Mouse (Mus musculus): Measurements from ENCODE around the gene Kdm4a.

Gene Kdm4a

DNA sequence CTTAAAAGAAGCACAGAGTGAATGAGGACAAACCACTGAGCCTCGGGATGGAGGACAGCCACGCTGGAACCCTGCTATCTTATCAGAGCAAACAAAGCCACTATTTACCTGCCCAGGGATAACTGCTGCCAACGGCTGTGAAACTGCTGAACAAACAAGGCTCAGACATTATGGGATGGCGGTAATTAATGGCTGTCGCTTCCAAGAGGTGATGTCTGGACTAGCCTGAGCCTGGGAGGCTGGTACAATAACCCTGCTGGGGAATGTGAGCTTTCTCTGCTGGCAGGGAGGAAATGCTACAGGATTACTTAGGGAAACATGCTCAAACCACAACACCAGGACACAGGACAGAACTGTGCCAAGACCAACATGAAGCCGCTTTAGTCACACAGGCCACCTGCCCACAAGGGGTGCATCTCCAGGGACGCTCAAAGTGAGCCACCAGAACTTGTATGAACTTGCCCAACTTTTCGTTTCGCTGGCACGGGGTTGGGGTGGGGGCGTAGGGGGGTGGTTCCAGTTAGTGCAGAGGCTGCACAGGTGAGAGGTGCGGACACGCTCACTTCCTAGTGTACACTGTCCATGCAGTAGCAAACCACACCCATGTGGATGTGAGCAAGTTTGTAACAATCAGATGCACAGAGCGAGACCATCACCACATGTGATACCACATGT lies 56.7 kb downstream of the Kdm4a start:
- in situ Hi-C loops (cut with MboI; ENCODE audit: unreplicated experiment in 2 of 2), result no loop called here

DNA sequence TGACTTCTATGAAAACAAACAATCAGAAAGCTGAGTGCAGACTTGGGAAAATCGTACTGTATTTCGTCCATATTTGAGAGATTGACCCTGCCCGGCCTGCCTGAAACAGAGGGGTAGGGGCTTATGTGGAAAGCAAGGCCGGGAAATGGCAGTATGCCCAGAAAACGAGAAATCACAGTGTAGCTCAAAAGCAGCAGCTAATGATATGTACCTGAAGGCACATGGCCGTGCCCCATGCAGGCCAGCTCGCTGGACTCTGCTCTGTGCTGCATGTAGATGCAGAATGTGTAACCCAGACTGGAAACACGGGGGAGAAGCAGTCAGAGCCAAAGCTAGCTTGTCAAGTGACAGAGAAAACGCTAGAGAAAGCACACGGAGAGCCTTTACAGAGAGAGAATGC lies 57.8 kb downstream of the Kdm4a start:
- in situ Hi-C loops (cut with MboI; ENCODE audit: unreplicated experiment in 2 of 2), result no loop called here

DNA sequence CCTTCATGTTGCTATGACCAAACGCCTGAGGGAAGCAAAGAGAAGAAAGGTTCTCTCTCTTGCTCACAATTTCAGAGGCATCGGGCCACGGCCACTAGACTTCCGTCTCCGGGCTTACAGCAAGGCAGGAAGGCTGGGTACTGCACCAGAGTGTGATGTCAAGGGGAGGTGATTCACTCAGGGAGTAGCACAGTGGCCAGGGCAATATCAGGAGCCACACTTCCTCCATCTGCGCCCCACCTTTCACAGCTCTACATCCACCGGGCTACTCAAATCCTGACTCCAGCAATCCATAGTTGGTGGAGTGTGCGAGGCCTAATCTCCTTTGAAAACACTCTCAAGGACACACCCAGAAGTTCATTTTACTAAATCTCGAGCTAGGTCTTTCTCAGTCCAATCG lies 62.3 kb downstream of the Kdm4a start:
- in situ Hi-C loops (cut with MboI; ENCODE audit: unreplicated experiment in 2 of 2), result no loop called here

DNA sequence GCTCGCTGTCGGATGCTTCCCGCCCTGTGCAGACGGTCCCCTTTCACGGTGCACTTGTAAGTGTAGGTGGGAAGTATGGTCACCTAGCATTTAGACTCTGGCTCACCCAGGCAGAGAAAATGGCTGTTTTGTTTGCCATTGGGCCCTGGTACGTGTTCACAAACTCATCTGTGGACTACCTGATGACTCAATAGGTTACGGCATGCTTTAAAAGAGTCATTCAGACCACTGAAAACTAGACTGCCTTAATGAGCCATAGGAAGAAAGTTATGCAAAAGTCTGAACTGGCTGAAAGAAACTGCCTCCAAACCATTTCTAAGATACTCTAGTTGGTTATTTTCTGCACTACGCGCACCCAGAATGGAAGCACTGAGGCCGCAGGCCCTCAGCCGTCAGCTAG lies 63.7 kb downstream of the Kdm4a start:
- in situ Hi-C loops (cut with MboI; ENCODE audit: unreplicated experiment in 2 of 2), result no loop called here

DNA sequence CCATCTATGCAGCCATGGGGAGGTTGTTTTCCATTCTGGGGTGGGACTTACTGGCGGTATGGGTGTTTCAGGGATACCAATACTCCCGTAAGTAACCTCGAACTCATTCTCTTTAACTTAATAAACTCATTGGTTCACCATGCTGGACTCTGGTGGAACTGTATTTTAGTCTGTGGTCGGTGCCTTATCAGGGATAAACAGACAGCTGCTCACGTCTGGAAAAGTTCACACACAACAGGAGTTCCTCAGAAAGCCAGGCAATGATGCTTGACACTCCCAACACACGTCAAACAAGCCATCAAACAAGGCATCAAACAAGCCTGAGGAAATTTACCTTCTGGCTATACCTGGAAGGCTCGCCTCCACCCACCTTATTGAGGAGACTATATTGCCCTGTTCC lies 64.7 kb downstream of the Kdm4a start:
- in situ Hi-C loops (cut with MboI; ENCODE audit: unreplicated experiment in 2 of 2), result no loop called here

DNA sequence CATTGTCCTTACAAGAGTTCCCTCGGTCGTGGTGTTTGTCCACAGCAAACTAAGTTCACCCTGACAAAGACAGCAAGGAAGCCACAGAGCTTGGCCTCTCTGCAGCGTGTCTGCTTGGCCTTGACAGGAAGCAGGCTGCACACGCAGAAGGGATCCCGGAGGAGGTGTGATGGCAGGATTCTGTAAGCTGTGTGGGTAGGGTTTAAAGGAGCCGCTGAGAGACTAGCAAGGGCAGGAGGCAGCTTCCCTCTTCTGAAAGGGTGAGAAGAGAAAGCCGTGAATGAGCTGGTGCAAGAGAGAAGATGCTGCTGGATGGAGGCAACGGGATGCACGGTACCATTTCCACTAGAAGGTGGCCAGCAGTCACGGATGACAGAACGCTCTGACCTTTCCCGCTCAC lies 67.2 kb downstream of the Kdm4a start:
- in situ Hi-C loops (cut with MboI; ENCODE audit: unreplicated experiment in 2 of 2), result no loop called here

DNA sequence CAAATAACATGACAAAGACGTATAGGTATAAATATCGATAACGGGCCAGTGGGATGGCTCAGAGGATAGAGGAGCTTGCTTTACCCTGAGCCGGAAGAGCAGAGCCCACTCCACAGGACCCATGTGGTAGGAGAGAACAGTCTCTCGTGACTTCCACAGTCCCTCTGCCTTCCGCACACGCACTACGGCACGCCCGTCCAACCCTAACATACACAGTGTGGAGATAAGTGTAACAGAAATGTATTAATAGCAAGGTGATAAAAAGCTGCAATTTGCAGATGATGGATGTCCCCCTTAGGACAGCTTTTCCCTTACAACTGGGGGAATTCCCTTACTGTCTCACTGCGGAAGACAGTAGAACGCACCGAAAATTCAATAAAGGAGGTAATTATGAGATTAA lies 70.2 kb downstream of the Kdm4a start:
- in situ Hi-C loops (cut with MboI; ENCODE audit: unreplicated experiment in 2 of 2), result no loop called here

DNA sequence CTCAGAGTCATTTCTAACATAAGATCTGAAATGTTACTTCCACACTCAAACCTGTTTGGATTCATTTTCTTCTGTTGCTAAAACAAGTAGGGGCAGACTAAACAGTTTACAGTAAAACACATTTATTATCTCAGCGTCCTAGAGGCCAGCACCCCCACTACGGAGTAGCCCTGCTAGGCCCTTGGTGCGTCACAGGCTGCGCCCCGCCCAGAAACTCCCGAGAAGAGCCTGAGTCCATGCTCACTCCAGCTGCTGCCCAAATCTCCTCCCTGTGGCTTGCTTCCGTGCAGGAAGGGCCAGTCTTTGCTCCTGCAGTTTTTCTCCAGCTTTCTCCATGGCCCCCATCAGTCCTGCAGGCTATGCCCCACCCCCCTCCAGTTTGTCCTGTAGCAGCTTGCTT lies 71.1 kb downstream of the Kdm4a start:
- in situ Hi-C loops (cut with MboI; ENCODE audit: unreplicated experiment in 2 of 2), result no loop called here

DNA sequence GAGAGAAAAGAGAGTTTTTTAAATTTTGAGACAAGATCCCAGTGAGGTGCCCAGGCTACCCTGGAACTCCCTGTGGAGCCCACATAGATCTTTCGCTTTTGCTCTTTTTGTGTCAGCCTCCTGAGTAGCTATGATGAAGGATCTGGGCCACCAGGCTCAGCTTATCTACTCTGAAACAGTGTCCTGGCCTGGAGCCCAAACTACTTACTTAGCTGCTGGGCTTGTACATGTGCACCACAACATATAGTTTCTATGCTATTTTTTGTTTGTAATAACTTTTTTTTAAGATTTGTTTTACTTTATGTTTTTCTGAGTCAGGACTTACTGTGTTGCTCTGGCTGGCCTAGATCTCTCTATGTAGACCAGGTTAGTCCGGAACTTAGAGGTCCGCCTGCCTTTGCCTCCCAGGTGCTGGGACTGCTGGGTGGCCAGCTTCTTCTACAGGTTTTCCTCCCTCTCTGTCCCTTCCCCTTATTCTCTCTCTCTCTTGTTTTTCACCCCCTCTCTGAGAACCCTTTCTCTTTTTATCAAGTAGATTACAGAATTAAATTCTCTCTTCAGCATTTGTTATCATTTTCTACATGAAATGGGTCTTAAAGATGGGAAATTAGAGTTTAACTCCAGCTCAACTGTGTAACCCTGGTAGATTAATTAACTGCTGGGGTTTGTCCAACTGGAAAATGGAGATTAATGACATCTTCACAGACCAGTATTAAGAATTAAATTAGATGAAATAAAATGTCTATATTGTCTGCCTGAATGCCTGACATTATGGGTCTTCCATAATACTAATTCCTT lies 74.4 kb downstream of the Kdm4a start:
- in situ Hi-C loops (cut with MboI; ENCODE audit: unreplicated experiment in 2 of 2), result no loop called here

DNA sequence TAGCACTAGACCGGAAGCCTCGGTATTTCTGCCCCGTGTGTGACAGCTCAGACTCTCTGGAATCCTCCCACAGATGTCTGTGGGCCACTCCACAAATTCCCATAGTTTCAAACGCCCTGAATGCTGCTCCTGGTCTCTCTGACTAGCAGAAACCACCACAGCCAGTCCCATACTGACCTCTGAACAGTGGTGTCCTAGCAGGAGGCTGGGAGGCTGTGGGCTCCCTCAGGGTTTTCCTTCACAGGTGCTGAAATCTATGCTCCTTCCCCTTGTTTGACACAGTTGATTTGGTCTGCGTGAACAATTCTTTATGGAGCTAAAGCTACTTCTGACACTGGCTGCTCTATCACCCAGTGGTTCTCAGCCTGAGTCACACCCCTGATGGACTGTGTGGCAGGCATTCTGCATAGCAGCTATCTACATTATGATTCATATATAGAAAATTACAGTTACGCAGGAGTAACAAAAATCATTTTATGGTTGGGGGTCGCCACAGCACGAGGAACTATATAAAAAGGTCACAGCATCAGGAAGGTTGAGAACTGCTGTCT lies 76.5 kb downstream of the Kdm4a start:
- in situ Hi-C loops (cut with MboI; ENCODE audit: unreplicated experiment in 2 of 2), result no loop called here

DNA sequence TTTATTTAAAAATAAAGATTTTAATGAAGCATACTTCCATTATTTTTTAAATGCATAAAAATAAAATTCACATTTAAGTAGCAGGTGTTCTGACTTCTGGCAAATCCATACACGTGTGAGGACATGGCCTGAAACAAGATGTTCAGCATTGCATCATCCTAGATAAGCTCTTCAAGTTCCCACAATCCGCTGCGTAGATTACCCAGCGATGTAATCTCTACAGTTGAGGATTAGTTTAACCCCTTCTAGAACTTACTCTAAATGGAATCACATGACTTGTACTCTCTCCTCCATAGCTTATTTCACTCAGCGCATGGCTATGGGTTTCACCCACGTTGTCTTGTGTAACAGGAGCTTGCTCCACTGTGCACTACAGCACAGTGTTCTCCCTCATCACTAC lies 78.3 kb downstream of the Kdm4a start:
- in situ Hi-C loops (cut with MboI; ENCODE audit: unreplicated experiment in 2 of 2), result no loop called here

DNA sequence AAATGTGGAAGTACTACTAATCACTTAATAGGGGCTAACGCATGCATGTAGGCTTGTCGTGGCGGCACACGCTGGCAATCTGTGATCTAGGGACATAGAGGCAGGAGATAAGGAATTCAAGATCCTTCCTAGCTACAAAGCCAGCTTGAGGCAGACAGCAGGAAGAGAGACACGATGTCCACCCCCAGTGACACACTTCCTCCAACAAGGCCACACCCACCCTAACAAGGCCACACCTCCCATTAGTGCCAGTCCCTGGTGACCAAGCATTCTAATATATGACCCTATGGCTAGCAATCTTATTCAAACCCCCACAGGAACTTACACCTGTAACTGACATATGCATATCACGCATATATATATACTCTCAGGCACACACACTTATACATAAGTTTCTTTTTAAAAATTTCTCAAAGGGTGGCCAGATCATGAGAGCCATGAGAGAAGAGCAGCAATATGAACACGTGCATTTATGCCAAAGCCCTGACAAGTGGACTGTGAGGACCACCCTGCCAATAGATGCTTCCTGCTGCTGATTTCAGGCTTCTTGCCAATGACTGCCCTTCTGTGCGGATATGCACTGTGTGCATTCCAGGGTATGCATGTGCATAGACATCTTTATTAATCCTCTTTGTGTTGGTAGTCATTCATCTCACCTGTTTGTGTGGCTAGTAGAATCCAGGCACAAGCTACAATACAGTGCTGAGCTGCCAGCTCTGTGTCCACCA lies 80.0 kb downstream of the Kdm4a start:
- in situ Hi-C loops (cut with MboI; ENCODE audit: unreplicated experiment in 2 of 2), result loop anchor here in 1 of 2 experiments (10.0 kb wide), 1 partner anchor 65 kb away; no protein-coding TSS in a partner anchor

DNA sequence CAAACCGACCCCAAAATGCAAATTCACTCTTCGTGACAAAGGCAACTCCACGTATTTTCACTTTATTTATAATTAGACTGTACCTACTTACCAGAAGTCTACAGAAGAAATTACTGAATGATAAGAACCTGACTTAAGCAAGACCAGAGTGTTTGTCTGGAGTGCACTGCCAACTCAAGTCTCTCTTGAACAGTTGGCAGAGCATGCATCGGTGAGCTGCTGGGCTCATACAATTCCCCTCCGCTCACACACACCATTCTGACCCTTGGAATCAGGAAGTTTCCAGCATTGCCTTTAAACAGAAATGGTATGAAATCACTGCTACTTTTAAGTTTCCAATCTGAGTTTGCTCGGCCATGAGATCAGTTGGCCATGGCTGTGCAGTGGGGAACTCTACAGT lies 81.3 kb downstream of the Kdm4a start:
- in situ Hi-C loops (cut with MboI; ENCODE audit: unreplicated experiment in 2 of 2), result loop anchor here in 1 of 2 experiments (10.0 kb wide), 1 partner anchor 66 kb away; no protein-coding TSS in a partner anchor

DNA sequence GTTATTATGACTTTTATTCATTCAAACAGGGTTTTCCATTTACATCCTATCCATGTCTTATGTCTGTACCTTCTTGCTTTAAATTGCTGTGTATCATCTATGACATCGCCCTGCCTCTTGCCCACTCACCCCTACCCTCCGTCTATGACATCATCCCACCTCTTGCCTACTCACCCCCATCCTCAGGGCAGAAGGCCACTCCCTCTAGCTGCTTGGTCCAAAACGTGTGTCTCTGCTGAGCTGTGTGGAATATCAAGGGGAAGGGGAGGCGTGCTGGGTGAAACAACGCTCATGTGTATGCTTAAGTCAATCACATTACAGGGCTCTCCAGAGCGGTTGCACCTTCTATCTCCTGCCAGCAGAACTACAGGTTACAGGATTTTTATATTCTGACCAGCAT lies 83.8 kb downstream of the Kdm4a start:
- in situ Hi-C loops (cut with MboI; ENCODE audit: unreplicated experiment in 2 of 2), result loop anchor here in 1 of 2 experiments (10.0 kb wide), 1 partner anchor 69 kb away; no protein-coding TSS in a partner anchor

DNA sequence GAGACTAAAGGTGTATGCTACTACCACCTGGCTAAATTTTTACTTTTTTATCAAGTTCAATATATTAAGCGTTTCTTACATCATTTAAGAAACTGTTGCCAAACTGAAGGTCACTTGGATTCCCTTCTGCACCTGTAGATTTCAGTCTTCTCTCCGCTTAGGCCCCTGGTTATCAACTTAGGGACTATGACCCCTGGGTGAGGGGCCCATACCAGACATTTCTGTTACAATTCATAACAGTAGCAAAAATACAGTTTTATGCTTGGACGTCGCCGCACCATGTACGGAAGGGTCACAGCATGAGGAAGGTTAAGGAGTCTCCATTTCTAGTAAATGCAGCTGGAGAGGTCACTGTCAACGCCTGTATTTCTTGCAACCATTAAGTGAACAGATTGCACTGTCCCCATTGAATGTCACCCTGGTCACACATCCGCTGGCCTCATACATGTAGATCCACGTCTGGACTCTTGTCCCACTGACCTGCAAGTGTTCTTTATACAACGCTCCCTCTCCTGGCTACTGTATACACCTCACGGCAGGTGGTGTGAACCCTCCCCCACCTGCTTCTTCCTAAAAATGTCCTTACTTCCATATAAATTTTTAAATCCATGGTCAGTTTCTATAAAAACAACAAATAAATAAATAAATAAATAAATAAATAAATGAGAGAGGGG lies 86.9 kb downstream of the Kdm4a start:
- in situ Hi-C loops (cut with MboI; ENCODE audit: unreplicated experiment in 2 of 2), result loop anchor here in 1 of 2 experiments (10.0 kb wide), 1 partner anchor 72 kb away; no protein-coding TSS in a partner anchor

DNA sequence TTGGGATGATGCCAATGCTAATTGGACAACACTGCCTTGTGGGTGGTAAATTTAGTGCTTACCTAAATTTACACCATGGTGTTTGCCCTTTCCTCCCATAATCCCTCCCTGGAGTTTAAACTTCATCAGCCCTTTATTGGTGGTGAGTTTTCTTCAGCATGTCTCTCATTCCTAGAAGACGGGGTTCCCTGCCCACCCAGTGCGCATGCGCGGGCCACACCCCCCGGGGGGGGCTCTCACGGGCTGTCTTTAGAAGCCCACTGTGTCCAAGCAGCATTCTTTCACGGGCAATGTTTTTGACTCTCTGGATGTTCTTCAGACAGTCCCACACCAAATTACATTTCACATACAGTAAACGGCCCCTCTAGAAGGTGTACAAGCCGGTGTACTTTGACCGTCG lies 89.4 kb downstream of the Kdm4a start:
- in situ Hi-C loops (cut with MboI; ENCODE audit: unreplicated experiment in 2 of 2), result loop anchor here in 1 of 2 experiments (10.0 kb wide), 1 partner anchor 74 kb away; no protein-coding TSS in a partner anchor

DNA sequence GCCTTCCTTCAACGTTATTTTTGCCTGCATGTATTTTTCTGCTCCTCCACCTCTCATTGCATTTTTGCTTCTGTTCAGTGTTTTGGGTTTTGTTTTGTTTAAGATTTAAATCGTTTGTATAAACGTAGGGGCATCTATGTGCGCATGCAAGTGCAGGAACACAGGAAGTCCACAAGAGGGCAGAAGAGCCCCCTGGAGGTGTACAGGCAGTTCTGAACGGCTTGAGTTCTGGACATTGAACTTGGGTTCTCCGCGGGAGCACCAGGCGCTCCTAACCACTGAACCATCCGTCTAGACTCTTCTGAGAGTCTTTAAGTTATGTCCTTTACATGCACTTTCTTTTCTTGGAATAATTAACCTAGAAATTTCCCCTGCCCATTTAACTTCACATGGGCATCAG lies 89.9 kb downstream of the Kdm4a start:
- in situ Hi-C loops (cut with MboI; ENCODE audit: unreplicated experiment in 2 of 2), result loop anchor here (5.0 to 10.0 kb wide), 9 partner anchors 75 to 487 kb away; partner anchors contain the start of genes Artn (in 2 of the 2), Slc6a9 (in 2 of the 2) and Ptprf (in 1 of the 2)

DNA sequence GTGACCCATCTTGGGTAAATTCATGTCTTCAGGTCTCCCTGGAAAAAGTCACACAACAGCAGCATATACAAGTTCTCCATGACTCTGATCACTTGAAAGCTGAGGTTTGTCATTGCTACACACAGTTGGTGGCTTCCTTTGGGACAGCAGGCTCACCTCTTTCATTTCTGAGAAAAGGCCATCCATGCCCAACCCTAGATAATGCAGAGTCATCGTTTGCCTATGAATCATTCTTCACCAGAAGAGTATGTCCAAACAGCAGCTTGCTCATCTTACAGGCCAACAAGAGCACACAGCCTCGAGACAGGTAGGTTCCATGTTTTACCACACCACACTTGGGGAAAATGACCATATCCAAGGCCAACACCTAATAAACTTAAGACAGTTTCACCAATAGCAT lies 91.1 kb downstream of the Kdm4a start:
- in situ Hi-C loops (cut with MboI; ENCODE audit: unreplicated experiment in 2 of 2), result loop anchor here (5.0 to 10.0 kb wide), 8 partner anchors 116 to 489 kb away; partner anchors contain the start of genes Artn (in 2 of the 2), Slc6a9 (in 2 of the 2) and Ptprf (in 1 of the 2)

All from v-Abl transformed pro-B cells (cell line).